Mouse (Mus musculus) E14TG2a.4 (cell line): ENCODE results near the gene Mcub.

Experiments used
- CTCF ChIP-seq: conservative IDR thresholded peaks from 2 replicates; pipeline ENCODE4 v1.5.1; 2014; ENCODE audit warnings: low read length
- NANOG ChIP-seq: IDR thresholded peaks from 2 replicates; pipeline ENCODE4 v1.6.1; 2014; ENCODE audit warnings: borderline replicate concordance, low read length, mixed read lengths
- POU5F1 ChIP-seq: IDR thresholded peaks from 2 replicates; pipeline ENCODE4 v1.6.1; 2014; ENCODE audit warnings: low read length, borderline replicate concordance

DNA sequence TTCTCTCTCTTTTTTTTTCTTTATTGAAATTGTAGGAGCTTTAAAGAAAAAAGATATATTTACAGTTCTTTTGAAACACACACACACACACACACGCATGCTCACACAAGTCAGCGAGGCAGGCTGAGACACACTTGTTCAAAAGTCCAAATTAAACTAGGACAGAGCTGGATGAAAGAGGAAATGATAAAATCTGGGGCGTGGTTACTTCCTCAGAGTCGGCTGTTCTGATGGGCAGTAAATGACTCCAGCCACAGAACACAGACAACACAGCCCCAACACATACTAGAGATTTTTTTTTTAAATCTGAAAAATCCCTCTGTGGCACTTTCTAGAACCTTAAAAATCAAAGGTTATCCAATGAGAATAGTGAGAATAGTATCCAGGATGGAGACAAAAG, 26.2 kb downstream of the Mcub start:
- TF ChIP-seq CTCF (no peak), POU5F1 (no peak), NANOG (no peak)
